Mouse (Mus musculus) intestine, embryonic 15.5 days (tissue): ENCODE data around the gene Pemt. TPM values are rescaled to one million over a fixed set of nuclear protein-coding genes. Genes with fewer than 3 reads are reported as not detected.

Experiments
- ATAC-seq: fragments of 200-750 bp; cut with Nextera tagmentation; 2 replicates; pipeline ENCODE4 v1.8.0; 2017; ENCODE audit warnings: moderate TSS enrichment, moderate library complexity
- H3K27ac ChIP-seq: fragments of 300-500 bp; sonication (generic); 2 replicates; pipeline ENCODE4 v1.5.1; 2015; ENCODE audit warnings: mild to moderate bottlenecking, inconsistent platforms
- H3K27me3 ChIP-seq: fragments of 300-500 bp; sonication (generic); replicated peaks from 2 replicates; pipeline ENCODE4 v1.6.1; 2015; ENCODE audit warnings: inconsistent platforms
- H3K36me3 ChIP-seq: fragments of 300-500 bp; sonication (generic); 2 replicates; pipeline ENCODE4 v1.6.1; 2015; ENCODE audit warnings: inconsistent platforms
- H3K4me1 ChIP-seq: fragments of 300-500 bp; sonication (generic); replicated peaks from 2 replicates; pipeline ENCODE4 v1.6.1; 2015; ENCODE audit warnings: inconsistent platforms
- H3K4me2 ChIP-seq: fragments of 300-500 bp; sonication (generic); replicated peaks from 2 replicates; pipeline ENCODE4 v1.6.1; 2015; ENCODE audit warnings: mild to moderate bottlenecking, inconsistent platforms
- H3K4me3 ChIP-seq: fragments of 300-500 bp; sonication (generic); replicated peaks from 2 replicates; pipeline ENCODE4 v1.5.1; 2015; ENCODE audit warnings: inconsistent platforms
- H3K9ac ChIP-seq: fragments of 300-500 bp; sonication (generic); 2 replicates; pipeline ENCODE4 v1.6.1; 2015; ENCODE audit warnings: inconsistent platforms
- H3K9me3 ChIP-seq: fragments of 300-500 bp; sonication (generic); 2 replicates; pipeline ENCODE4 v1.6.1; 2016; ENCODE audit warnings: inconsistent platforms
- WGBS: fragments of 180-500 bp; shearing (Covaris S2); methylation state at CpG from one replicate; pipeline ENCODE4 v1.1.7; 2015; 5-methylcytosine and 5-hydroxymethylcytosine counted together
- polyA plus RNA-seq: library from polyadenylated mRNA; unstranded; fragments of >200 nt; fragmentation: Nextera tagmentation; extraction: Ambion mirVana; gene quantifications from 2 replicates; pipeline ENCODE4 v1.2.1, GENCODE M21; 2015

The Pemt gene
- polyA plus RNA-seq, 1 experiment from 2014 or later, result 8.2 TPM

DNA sequence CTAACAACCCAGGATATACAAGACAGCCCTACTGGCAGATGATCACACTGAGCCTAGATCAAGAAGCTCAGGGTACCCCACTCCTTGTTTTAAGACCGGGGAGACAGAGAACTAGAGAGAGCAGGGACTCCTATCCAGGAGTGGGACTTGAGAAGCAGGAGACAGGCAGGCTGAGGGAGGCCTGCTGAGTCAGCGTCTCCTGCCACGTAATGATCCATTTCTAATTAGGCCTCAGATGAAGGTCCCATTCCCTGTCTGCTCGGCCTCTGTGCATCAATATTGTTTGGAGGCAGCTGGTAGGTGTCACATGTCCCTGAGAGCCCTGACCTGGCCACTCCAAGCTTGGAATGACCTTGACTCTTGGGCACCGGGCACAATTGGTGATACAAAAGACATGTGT, 72.9 kb downstream of the Pemt start:
- no peak for ATAC-seq
- no peak overlapping the region for H3K4me2 ChIP-seq
- H3K27ac ChIP-seq, result no peak overlapping the region
- H3K36me3 ChIP-seq, result no peaks in the 10 kb centered on the region
- 80% methylated on average over 5 of the region's 5 CpGs for WGBS
- H3K27me3 ChIP-seq, result no peaks in the 10 kb centered on the region
- H3K4me3 ChIP-seq, result no peak overlapping the region
- H3K4me1 ChIP-seq, result no peaks in the 10 kb centered on the region
- no peak overlapping the region for H3K9ac ChIP-seq
- H3K9me3 ChIP-seq, result no peaks in the 10 kb centered on the region

- no peak overlapping the region for H3K4me2 ChIP-seq
- H3K27me3 ChIP-seq, result no peaks in the 10 kb centered on the region
- H3K36me3 ChIP-seq, result no peaks in the 10 kb centered on the region
- no peak overlapping the region for H3K27ac ChIP-seq
- 57% methylated on average over 2 of the region's 2 CpGs for WGBS
- ATAC-seq, result no peak
- no peak overlapping the region for H3K4me3 ChIP-seq
- 0 out of 2 replicates have a peak, but pooled peaks cover under 1% of the 10 kb centered on the region for H3K4me1 ChIP-seq
- H3K9ac ChIP-seq, result no peak overlapping the region
- H3K9me3 ChIP-seq, result no peaks in the 10 kb centered on the region
These were observed 74.6 kb downstream of the Pemt start for GRCm38 (mm10) chr11:59971691-59972090.

DNA sequence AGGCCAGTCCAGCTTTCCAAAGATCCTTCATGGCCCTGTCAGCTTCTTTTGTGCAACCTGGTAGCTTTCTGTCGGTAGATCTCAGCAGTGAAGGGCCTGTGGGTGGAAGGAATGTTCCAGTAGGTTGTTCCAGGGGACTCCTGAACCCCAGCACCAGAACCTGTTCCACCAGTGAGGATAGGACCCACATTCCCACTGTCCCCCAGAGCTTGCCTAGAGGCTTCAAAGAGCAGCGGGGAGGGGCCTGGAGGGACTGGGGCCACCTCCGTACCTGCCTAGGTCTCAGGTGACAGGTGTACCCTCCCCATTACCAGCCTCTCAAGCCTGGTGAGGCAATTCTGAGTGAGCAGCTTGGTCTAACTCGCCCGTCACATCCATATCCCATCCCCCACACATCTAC, 75.5 kb downstream of the Pemt start:
- Histone ChIP-seq H3K27ac (no peak overlapping the region), H3K9me3 (no peaks in the 10 kb centered on the region), H3K9ac (no peak overlapping the region), H3K36me3 (no peaks in the 10 kb centered on the region), H3K4me1 (peaks cover 9% of the 10 kb centered on the region; the same call in 1 of the 2 replicates), H3K4me3 (no peak overlapping the region), H3K4me2 (no peak overlapping the region), H3K27me3 (no peaks in the 10 kb centered on the region)
- no peak for ATAC-seq
- WGBS, result 70% methylated on average over 5 of the region's 5 CpGs

- Histone ChIP-seq H3K27me3 (peaks cover 10% of the 10 kb centered on the region), H3K4me3 (no peak overlapping the region), H3K9ac (no peak overlapping the region), H3K4me2 (no peak overlapping the region), H3K27ac (no peak overlapping the region), H3K36me3 (no peaks in the 10 kb centered on the region; the same call in 1 of the 2 replicates), H3K4me1 (peaks cover 30% of the 10 kb centered on the region), H3K9me3 (no peaks in the 10 kb centered on the region)
- WGBS, result 85% methylated on average over 1 of the region's 1 CpGs
- ATAC-seq, result no peak
These were observed 78.5 kb downstream of the Pemt start for GRCm38 (mm10) chr11:59967765-59968164.

- Histone ChIP-seq H3K9ac (no peak overlapping the region), H3K36me3 (peaks cover 7% of the 10 kb centered on the region; the same call in 1 of the 2 replicates), H3K9me3 (no peaks in the 10 kb centered on the region), H3K27me3 (peaks cover 13% of the 10 kb centered on the region), H3K27ac (no peak overlapping the region), H3K4me2 (peak overlapping the region; percentile 15; the same call in 1 of the 2 replicates), H3K4me1 (peaks cover 30% of the 10 kb centered on the region), H3K4me3 (no peak overlapping the region)
- WGBS, result 28% methylated on average over 4 of the region's 4 CpGs
- no peak for ATAC-seq
These were observed 80.2 kb downstream of the Pemt start for GRCm38 (mm10) chr11:59966102-59966483.

DNA sequence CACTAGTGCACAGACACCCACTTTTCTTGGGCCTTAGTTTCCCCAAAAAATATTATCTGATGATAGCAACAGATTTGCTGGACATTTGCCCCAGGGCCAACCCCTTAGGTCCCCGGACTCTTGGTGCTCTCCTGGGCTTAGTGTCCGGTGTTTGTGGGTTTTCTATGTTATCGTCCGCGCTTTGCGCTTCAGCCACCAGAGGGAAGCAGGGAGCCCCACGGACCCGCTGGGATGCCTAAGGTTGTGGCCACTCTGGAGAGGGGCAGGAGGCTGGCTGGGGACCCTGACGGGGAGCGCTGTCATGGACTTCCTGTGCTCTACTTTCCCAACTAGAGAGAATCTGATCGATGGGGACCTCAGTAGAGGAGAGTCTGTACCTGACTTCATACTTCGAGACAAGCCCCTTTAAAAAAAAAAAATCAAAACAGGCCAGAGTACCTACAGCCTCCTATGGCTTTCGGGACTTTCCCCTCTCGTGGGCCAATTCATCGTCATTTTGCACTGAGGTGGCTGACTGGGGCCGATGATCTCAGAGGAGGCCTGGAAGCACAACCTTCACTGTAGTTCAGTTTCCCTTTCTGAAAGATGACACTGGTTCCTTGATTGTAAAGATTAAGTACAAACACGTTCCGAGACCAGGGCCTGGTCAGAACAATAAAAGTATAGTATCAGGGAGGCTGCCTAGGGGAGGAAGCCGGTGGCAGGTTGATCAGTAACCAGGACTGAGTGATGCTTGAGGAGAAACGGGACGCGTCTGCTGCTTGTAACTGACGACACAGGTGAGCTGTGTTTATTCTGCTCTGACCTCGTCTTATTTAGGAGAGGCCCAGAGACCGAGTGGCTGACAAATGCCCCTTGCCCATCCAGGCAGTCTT, 80.8 kb downstream of the Pemt start:
- 12% methylated on average over 25 of the region's 25 CpGs for WGBS
- peak overlapping the region; percentile 55 for H3K9ac ChIP-seq
- H3K36me3 ChIP-seq, result peaks cover 13% of the 10 kb centered on the region
- H3K9me3 ChIP-seq, result no peaks in the 10 kb centered on the region
- peak overlapping the region; percentile 75 for H3K27ac ChIP-seq
- H3K4me2 ChIP-seq, result peak overlapping the region; percentile 98
- peaks cover 13% of the 10 kb centered on the region for H3K27me3 ChIP-seq
- H3K4me1 ChIP-seq, result peaks cover 30% of the 10 kb centered on the region
- peak overlapping the region; percentile 49 for H3K4me3 ChIP-seq
- ATAC-seq, result peak; percentile 84

GRCm38 (mm10) chr11:59964818-59965217, 81.5 kb downstream of the Pemt start, which contains the start of gene Rasd1:
Gene Rasd1 (minus strand): TSS chr11:59964944.
- H3K36me3 ChIP-seq, result peaks cover 14% of the 10 kb centered on the region
- peaks cover 13% of the 10 kb centered on the region for H3K27me3 ChIP-seq
- peaks cover 30% of the 10 kb centered on the region for H3K4me1 ChIP-seq
- H3K27ac ChIP-seq, result peak within 1 kb of the TSS; percentile 75
- H3K9ac ChIP-seq, result peak within 1 kb of the TSS; percentile 55
- under 1% methylated on average over 28 of the region's 28 CpGs for WGBS
- peak within 1 kb of the TSS; percentile 49 for H3K4me3 ChIP-seq
- H3K4me2 ChIP-seq, result peak within 1 kb of the TSS; percentile 98
- ATAC-seq, result peak; percentile 92
- H3K9me3 ChIP-seq, result no peaks in the 10 kb centered on the region

- Histone ChIP-seq H3K36me3 (peaks cover 14% of the 10 kb centered on the region), H3K9me3 (no peaks in the 10 kb centered on the region), H3K27ac (no peak overlapping the region), H3K4me1 (peaks cover 30% of the 10 kb centered on the region), H3K4me2 (peak overlapping the region; percentile 98), H3K27me3 (peaks cover 13% of the 10 kb centered on the region), H3K9ac (peak overlapping the region; percentile 55), H3K4me3 (peak overlapping the region; percentile 49)
- ATAC-seq, result peak; percentile 13; the same call in 1 of the 2 replicates
- WGBS, result 2% methylated on average over 33 of the region's 33 CpGs
These were observed 82.0 kb downstream of the Pemt start for GRCm38 (mm10) chr11:59964163-59964758.

- Histone ChIP-seq H3K4me1 (peaks cover 30% of the 10 kb centered on the region), H3K4me3 (peak overlapping the region; percentile 49), H3K4me2 (peak overlapping the region; percentile 98), H3K27ac (no peak overlapping the region), H3K9me3 (no peaks in the 10 kb centered on the region), H3K27me3 (peaks cover 13% of the 10 kb centered on the region), H3K36me3 (peaks cover 14% of the 10 kb centered on the region), H3K9ac (peak overlapping the region; percentile 55)
- WGBS, result 12% methylated on average over 34 of the region's 34 CpGs
- no peak for ATAC-seq
These were observed 82.7 kb downstream of the Pemt start for GRCm38 (mm10) chr11:59963364-59964162.

- no peak for ATAC-seq
- 92% methylated on average over 3 of the region's 3 CpGs for WGBS
- Histone ChIP-seq H3K4me1 (peaks cover 30% of the 10 kb centered on the region), H3K4me2 (no peak overlapping the region), H3K27me3 (peaks cover 13% of the 10 kb centered on the region), H3K36me3 (peaks cover 14% of the 10 kb centered on the region), H3K9me3 (no peaks in the 10 kb centered on the region), H3K4me3 (no peak overlapping the region), H3K9ac (no peak overlapping the region), H3K27ac (no peak overlapping the region)
These were observed 83.7 kb downstream of the Pemt start for GRCm38 (mm10) chr11:59962590-59962989.

DNA sequence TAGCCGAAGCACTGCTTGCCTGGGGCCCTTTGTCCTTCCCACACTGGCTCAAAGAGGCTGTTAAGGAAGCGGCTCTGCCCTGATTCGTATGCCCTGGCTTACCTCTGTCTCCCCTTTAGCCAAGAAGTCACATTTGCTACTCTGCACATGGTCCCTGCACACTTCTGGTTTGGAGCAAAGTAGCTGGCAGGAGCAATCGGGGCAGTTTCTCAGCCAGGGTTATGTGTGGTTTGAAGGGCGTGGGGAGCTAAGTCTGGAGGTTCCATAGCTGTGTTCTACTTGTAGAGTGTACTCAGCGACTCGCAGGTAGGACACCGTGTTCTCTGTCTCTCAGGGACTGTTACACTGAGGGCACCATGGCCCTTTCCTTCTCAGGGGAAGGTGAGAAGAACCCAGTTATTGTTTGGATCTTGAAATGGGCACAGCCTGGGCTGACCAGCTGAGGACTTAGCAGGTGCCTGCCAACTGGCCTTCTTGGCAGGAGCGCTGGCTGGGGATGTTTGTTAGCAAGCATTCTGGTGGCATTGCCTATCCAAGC, 84.9 kb downstream of the Pemt start:
- Histone ChIP-seq H3K4me2 (no peak overlapping the region), H3K4me3 (no peak overlapping the region), H3K9me3 (no peaks in the 10 kb centered on the region), H3K4me1 (peaks cover 27% of the 10 kb centered on the region), H3K36me3 (peaks cover 14% of the 10 kb centered on the region), H3K27ac (no peak overlapping the region), H3K9ac (no peak overlapping the region), H3K27me3 (peaks cover 13% of the 10 kb centered on the region)
- 88% methylated on average over 9 of the region's 9 CpGs for WGBS
- no peak for ATAC-seq
